Mouse (Mus musculus): ENCODE results near the gene Grin2b.

GRCm38 (mm10) chr6:135972481-135972880, 200.8 kb downstream of the Grin2b start:
- TF ChIP-seq CTCF (IDR thresholded peaks at IDR 0.05; ENCODE audit: low read depth): no peak
- no peak for TF ChIP-seq EP300 (IDR thresholded peaks at IDR 0.05; ENCODE audit: low read depth)

All from liver, postnatal 0 days (tissue).